Mouse (Mus musculus): ENCODE results near the gene Tcf7. TPM values are rescaled to one million over a fixed set of nuclear protein-coding genes. Genes with fewer than 3 reads are reported as not detected.

Tcf7 gene
- polyA plus RNA-seq, 1 experiment from 2014 or later: 8.8 TPM

- Histone ChIP-seq H3K27me3 (peaks cover 59% of the 10 kb centered on the region), H3K9ac (no peak overlapping the region), H3K27ac (no peak overlapping the region), H3K36me3 (no peaks in the 10 kb centered on the region), H3K4me1 (peaks cover 21% of the 10 kb centered on the region), H3K9me3 (no peaks in the 10 kb centered on the region), H3K4me2 (replicated peaks) (peak overlapping the region; percentile 94), H3K4me3 (peak overlapping the region; percentile 59)
- ATAC-seq (ENCODE audit: insufficient number of reproducible peaks, insufficient read depth, low FRiP score, low TSS enrichment): no peak
- WGBS: 69% methylated on average over 19 of the region's 19 CpGs
These were observed 1.1 kb downstream of the Tcf7 start for GRCm38 (mm10) chr11:52281568-52282328.

- Histone ChIP-seq H3K4me3 (no peak overlapping the region), H3K27ac (no peak overlapping the region), H3K9me3 (no peaks in the 10 kb centered on the region), H3K9ac (no peak overlapping the region), H3K36me3 (no peaks in the 10 kb centered on the region), H3K4me2 (replicated peaks) (no peak overlapping the region), H3K27me3 (peaks cover 51% of the 10 kb centered on the region), H3K4me1 (peaks cover 14% of the 10 kb centered on the region)
- no peak for ATAC-seq (ENCODE audit: insufficient number of reproducible peaks, insufficient read depth, low FRiP score, low TSS enrichment)
- 90% methylated on average over 11 of the region's 11 CpGs for WGBS
These were observed 2.0 kb downstream of the Tcf7 start for GRCm38 (mm10) chr11:52280566-52281455.

- no peak for ATAC-seq (ENCODE audit: insufficient number of reproducible peaks, insufficient read depth, low FRiP score, low TSS enrichment)
- H3K9ac ChIP-seq: no peak overlapping the region
- 97% methylated on average over 8 of the region's 8 CpGs for WGBS
These were observed 3.1 kb downstream of the Tcf7 start for GRCm38 (mm10) chr11:52279611-52280145.

DNA sequence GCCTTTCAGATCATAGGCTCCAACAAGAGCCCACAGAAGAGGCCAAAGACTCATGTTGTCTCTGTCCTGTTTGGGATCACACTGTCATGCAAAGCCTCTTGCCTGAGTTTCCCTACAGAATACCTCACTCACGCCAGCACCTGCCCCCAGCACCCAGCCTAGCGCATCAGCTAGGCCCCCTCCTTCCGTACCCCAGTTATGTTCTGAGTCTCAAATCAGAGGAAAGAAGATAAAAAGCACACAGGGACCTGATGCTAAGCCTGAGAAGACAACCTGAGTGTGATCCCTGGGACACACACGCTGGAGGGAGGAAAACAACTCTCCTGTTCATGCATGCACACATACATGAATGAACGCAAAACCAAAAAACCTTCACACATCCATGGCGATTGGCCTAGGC is 3.8 kb downstream of the Tcf7 start:
- no peak overlapping the region for H3K4me3 ChIP-seq
- H3K27me3 ChIP-seq: peaks cover 34% of the 10 kb centered on the region
- H3K4me2 ChIP-seq (replicated peaks): no peak overlapping the region
- no peaks in the 10 kb centered on the region for H3K36me3 ChIP-seq
- 92% methylated on average over 6 of the region's 6 CpGs for WGBS
- no peak overlapping the region for H3K9ac ChIP-seq
- H3K27ac ChIP-seq: no peak overlapping the region
- no peak for ATAC-seq (ENCODE audit: insufficient number of reproducible peaks, insufficient read depth, low FRiP score, low TSS enrichment)
- peaks cover 6% of the 10 kb centered on the region for H3K4me1 ChIP-seq
- H3K9me3 ChIP-seq: no peaks in the 10 kb centered on the region

More at GRCm38 (mm10) chr11:52279611-52280145, 3.1 kb downstream of the Tcf7 start:
- no peak overlapping the region for H3K4me3 ChIP-seq
- no peaks in the 10 kb centered on the region for H3K9me3 ChIP-seq
- H3K4me2 ChIP-seq (replicated peaks): no peak overlapping the region
- H3K4me1 ChIP-seq: peaks cover 13% of the 10 kb centered on the region
- H3K27ac ChIP-seq: no peak overlapping the region
- H3K36me3 ChIP-seq: no peaks in the 10 kb centered on the region
- peaks cover 41% of the 10 kb centered on the region for H3K27me3 ChIP-seq

DNA sequence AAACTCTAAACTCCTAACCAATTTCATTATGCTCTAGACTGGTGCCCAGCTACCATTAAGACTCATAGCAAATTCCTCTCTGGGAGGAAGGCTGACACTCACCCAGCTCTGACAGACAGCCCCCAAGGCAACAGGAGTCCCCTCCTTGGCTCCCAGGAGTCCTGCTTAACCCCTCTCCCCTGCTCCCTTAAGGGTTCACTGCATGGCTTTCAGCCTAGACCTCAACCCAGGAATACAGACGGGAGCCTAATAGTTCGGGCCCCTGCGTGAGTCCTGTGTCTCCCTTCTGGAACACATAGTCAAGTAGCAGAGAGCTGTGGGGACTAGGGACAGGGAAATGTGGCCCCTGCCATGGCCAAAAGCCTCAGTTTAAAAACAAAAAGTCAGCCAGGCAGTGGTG is 4.7 kb downstream of the Tcf7 start:
- 91% methylated on average over 3 of the region's 3 CpGs for WGBS
- no peaks in the 10 kb centered on the region for H3K36me3 ChIP-seq
- peaks cover 4% of the 10 kb centered on the region for H3K4me1 ChIP-seq
- peaks cover 28% of the 10 kb centered on the region for H3K27me3 ChIP-seq
- no peak overlapping the region for H3K4me2 ChIP-seq (replicated peaks)
- H3K4me3 ChIP-seq: no peak overlapping the region
- no peak overlapping the region for H3K9ac ChIP-seq
- no peak overlapping the region for H3K27ac ChIP-seq
- no peaks in the 10 kb centered on the region for H3K9me3 ChIP-seq
- no peak for ATAC-seq (ENCODE audit: insufficient number of reproducible peaks, insufficient read depth, low FRiP score, low TSS enrichment)

- Histone ChIP-seq H3K9ac (no peak overlapping the region), H3K36me3 (no peaks in the 10 kb centered on the region), H3K4me3 (no peak overlapping the region), H3K27me3 (peaks cover 23% of the 10 kb centered on the region), H3K9me3 (no peaks in the 10 kb centered on the region), H3K4me1 (peaks cover 10% of the 10 kb centered on the region), H3K27ac (no peak overlapping the region), H3K4me2 (replicated peaks) (no peak overlapping the region)
- WGBS: 88% methylated on average over 6 of the region's 6 CpGs
- no peak for ATAC-seq (ENCODE audit: insufficient number of reproducible peaks, insufficient read depth, low FRiP score, low TSS enrichment)
These were observed 5.2 kb downstream of the Tcf7 start for GRCm38 (mm10) chr11:52277433-52278150.

DNA sequence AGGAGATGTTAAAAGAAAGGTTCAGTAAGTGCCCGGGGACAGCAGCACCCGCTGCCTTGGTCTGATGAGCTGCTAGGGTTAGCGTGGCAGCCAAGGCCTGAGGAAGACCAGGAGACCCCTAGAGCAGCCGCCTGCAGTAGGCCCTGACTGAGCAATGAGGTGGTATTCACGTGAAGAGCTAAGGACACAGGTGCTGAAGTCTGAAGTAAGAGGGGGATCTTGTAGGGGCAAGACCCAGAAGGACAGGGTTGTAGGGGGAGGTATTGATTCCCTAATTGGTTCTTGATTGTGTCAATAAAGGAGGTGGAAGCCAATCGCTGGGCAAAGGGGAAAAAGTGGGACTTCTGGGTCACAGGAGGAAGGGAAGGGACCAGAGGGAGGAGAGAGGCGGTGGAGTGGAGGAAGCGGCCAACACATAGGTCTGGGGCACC is 5.8 kb downstream of the Tcf7 start:
- H3K27ac ChIP-seq: no peak overlapping the region
- H3K9me3 ChIP-seq: no peaks in the 10 kb centered on the region
- peaks cover 22% of the 10 kb centered on the region for H3K27me3 ChIP-seq
- H3K9ac ChIP-seq: no peak overlapping the region
- WGBS: 90% methylated on average over 8 of the region's 8 CpGs
- H3K4me2 ChIP-seq (replicated peaks): no peak overlapping the region
- no peak overlapping the region for H3K4me3 ChIP-seq
- ATAC-seq (ENCODE audit: insufficient number of reproducible peaks, insufficient read depth, low FRiP score, low TSS enrichment): no peak
- H3K36me3 ChIP-seq: no peaks in the 10 kb centered on the region
- peaks cover 14% of the 10 kb centered on the region for H3K4me1 ChIP-seq

DNA sequence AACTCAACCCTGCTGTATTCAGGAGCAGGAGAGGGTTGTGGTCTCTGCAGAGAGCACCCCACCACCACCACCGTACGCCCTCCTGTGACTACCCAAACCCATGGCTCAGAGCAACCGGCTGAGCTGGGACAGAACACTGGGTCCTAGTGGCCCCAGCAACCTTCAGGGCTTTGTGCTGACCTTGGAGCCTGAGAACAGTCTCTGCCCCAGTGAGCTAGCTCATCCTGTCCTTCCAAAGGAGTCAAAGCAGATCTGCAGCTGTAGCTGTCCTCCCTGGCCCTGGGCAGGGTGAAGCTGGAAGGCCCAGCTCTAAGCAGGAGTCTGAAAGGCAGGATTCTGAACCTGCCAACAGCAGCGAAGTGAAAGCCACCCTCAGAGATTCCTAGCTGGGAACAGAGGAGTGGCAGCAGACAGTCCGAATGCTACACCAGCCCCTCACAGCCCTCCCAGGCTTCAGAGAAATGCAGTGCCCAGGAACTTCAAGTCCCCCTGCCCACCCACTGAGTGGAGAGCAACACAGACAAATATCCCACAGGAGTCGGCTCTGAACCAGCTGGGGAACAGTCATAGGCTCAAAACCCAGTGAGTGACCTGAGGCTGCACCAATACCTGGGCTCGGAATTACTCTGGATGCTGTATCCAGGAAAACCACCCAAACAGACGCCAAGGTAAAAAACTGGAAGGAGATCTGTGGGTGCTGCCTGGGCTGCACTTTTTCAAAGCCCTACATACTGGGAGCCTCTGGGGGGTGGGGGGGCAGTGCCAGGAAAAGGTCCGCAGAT is 6.8 kb downstream of the Tcf7 start:
- no peak for ATAC-seq (ENCODE audit: insufficient number of reproducible peaks, insufficient read depth, low FRiP score, low TSS enrichment)
- peaks cover 18% of the 10 kb centered on the region for H3K4me1 ChIP-seq
- H3K4me2 ChIP-seq (replicated peaks): no peak overlapping the region
- peaks cover 12% of the 10 kb centered on the region for H3K27me3 ChIP-seq
- no peaks in the 10 kb centered on the region for H3K9me3 ChIP-seq
- no peak overlapping the region for H3K27ac ChIP-seq
- no peaks in the 10 kb centered on the region for H3K36me3 ChIP-seq
- no peak overlapping the region for H3K4me3 ChIP-seq
- WGBS: 81% methylated on average over 9 of the region's 9 CpGs
- no peak overlapping the region for H3K9ac ChIP-seq

DNA sequence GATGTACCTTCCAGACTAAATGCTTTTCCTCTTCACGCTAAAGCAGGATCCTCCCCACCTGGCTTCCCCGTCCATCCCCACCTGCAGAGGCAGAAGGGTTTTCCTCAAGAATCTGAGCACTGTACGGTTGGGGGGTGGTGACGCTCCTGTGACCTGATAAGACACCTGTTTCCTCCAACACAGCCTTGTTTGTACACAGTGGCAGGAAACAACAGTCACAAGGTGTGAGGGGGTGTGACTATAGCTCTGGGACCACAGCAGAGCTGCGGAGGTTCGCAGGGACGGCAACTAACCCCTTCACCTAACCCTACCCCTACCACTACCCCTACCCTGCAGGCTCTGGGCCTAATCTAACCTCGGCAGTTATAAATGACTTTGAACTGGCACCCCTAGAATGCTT is 7.4 kb downstream of the Tcf7 start:
- Histone ChIP-seq H3K27me3 (0 out of 2 replicates have a peak, but pooled peaks cover 6% of the 10 kb centered on the region), H3K4me1 (peaks cover 18% of the 10 kb centered on the region), H3K4me3 (no peak overlapping the region), H3K36me3 (no peaks in the 10 kb centered on the region), H3K27ac (no peak overlapping the region), H3K9ac (no peak overlapping the region), H3K9me3 (no peaks in the 10 kb centered on the region), H3K4me2 (replicated peaks) (no peak overlapping the region)
- WGBS: 82% methylated on average over 8 of the region's 8 CpGs
- ATAC-seq (ENCODE audit: insufficient number of reproducible peaks, insufficient read depth, low FRiP score, low TSS enrichment): no peak

DNA sequence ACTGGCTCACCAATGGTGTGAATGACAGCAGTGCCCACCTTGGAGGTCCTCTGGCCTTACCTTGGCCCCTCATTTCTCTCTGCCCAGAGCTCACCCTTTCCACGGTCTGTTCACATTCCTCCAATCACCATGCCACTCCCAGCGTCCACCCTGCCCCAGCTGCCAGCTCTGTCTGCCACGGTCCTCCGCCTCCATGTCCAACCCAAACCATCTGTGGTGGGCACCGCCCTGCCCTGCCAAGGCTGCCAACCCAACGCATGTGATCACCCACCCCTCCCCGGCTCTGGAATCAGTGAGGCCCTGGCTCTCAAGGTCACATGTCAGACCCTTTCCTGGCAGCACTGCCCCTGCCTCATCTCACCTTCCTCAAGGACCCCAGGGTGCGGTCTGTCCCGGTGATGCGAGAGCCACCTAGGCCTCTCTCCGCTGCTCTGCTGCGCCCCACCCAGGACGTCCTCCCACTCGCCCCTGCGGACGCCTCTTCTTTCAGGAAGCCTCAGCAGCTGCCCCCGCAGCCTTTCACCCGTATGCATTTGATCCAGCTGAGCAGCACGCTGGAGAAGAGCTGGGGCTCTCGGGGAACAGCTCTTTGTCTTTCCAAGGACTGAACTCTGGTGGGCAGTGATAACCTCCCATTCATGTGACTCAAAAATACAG is 8.2 kb downstream of the Tcf7 start:
- no peak for ATAC-seq (ENCODE audit: insufficient number of reproducible peaks, insufficient read depth, low FRiP score, low TSS enrichment)
- no peaks in the 10 kb centered on the region for H3K36me3 ChIP-seq
- H3K4me1 ChIP-seq: peaks cover 18% of the 10 kb centered on the region
- no peak overlapping the region for H3K9ac ChIP-seq
- H3K27ac ChIP-seq: no peak overlapping the region
- H3K4me2 ChIP-seq (replicated peaks): no peak overlapping the region
- WGBS: 87% methylated on average over 20 of the region's 20 CpGs
- H3K4me3 ChIP-seq: no peak overlapping the region
- H3K9me3 ChIP-seq: no peaks in the 10 kb centered on the region
- 0 out of 2 replicates have a peak, but pooled peaks cover 5% of the 10 kb centered on the region for H3K27me3 ChIP-seq
